Mouse (Mus musculus) kidney, embryonic 16.5 days (tissue): ENCODE measurements at regions not wholly inside any gene's neighbourhood (a gene's known extent, or its start where the extent isn't known, plus 50 kb on each side); places are given as distances from the start of the nearest gene placed in this dataset.
A peak's percentile ranks its signal among the peaks of the same experiment; 100 is the strongest.

Experiments
- ATAC-seq: fragments of 200-750 bp; cut with Nextera tagmentation; 2 replicates; pipeline ENCODE4 v1.8.0; 2017; ENCODE audit warnings: moderate TSS enrichment; ENCODE audit not compliant: low FRiP score, low TSS enrichment
- H3K27ac ChIP-seq: fragments of 300-500 bp; sonication (generic); 2 replicates; pipeline ENCODE4 v1.5.1; 2014; ENCODE audit warnings: low read length
- H3K27me3 ChIP-seq: fragments of 300-500 bp; sonication (generic); 2 replicates; pipeline ENCODE4 v1.6.1; 2014; ENCODE audit warnings: low read length, control low read depth, mixed read lengths; ENCODE audit not compliant: insufficient read depth
- H3K36me3 ChIP-seq: fragments of 300-500 bp; sonication (generic); 2 replicates; pipeline ENCODE4 v1.6.1; 2014; ENCODE audit warnings: low read length, control low read depth, mixed read lengths; ENCODE audit not compliant: insufficient read depth
- H3K4me1 ChIP-seq: fragments of 300-500 bp; sonication (generic); 2 replicates; pipeline ENCODE4 v1.6.1; 2014; ENCODE audit warnings: low read length, control low read depth, mixed read lengths; ENCODE audit not compliant: insufficient read depth
- H3K4me2 ChIP-seq: fragments of 300-500 bp; sonication (generic); replicated peaks from 2 replicates; pipeline ENCODE4 v1.6.1; 2014; ENCODE audit warnings: low read depth, low read length
- H3K4me3 ChIP-seq: fragments of 300-500 bp; sonication (generic); 2 replicates; pipeline ENCODE4 v1.5.1; 2014; ENCODE audit warnings: mild to moderate bottlenecking, low read length
- H3K9ac ChIP-seq: fragments of 300-500 bp; sonication (generic); replicated peaks from 2 replicates; pipeline ENCODE4 v1.6.1; 2014; ENCODE audit warnings: low read length
- H3K9me3 ChIP-seq: fragments of 300-500 bp; sonication (generic); 2 replicates; pipeline ENCODE4 v1.6.1; 2016; ENCODE audit warnings: low read length, control low read depth
- WGBS: fragments of 180-500 bp; shearing (Covaris S2); extraction: QIAGEN DNeasy Blood & Tissue Kit; methylation state at CpG from one replicate; pipeline ENCODE4 v1.1.7; 2014; 5-methylcytosine and 5-hydroxymethylcytosine counted together

DNA sequence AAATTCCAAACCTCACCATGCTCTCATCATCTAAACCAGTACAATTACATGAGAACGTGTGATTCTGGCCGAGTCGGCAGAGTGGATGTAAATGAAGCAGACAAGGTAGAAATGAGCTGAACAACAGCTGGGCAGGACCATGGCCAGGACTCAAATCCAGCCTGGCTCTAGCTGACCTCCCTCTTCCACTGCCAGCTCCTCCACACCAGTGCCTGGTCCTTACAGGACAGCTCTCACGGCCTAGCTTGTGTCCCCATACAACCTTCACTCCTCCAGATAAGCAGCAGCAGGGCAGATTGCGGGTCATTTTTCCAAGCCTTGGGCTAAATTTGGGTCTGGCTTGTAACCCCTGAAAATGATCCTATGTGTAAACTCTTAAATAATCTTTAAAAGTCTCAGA, 182.4 kb downstream of the Mylk4 start:
- Histone ChIP-seq H3K4me1 (no peaks in the 10 kb centered on the region), H3K4me3 (no peak overlapping the region), H3K27me3 (no peaks in the 10 kb centered on the region), H3K4me2 (no peak overlapping the region), H3K27ac (no peak overlapping the region), H3K9ac (no peak overlapping the region), H3K9me3 (no peaks in the 10 kb centered on the region), H3K36me3 (no peaks in the 10 kb centered on the region)
- ATAC-seq = no peak; the same call in 1 of the 2 replicates
- WGBS = 61% methylated on average over 5 of the region's 5 CpGs

GRCm38 (mm10) chr13:32593611-32594010, 190.1 kb downstream of the Mylk4 start:
- Histone ChIP-seq H3K4me1 (no peaks in the 10 kb centered on the region), H3K9ac (no peak overlapping the region), H3K27ac (no peak overlapping the region), H3K36me3 (no peaks in the 10 kb centered on the region), H3K4me2 (no peak overlapping the region), H3K27me3 (no peaks in the 10 kb centered on the region), H3K4me3 (no peak overlapping the region), H3K9me3 (0 out of 2 replicates have a peak, but pooled peaks cover 2% of the 10 kb centered on the region)
- no peak for ATAC-seq
- 87% methylated on average over 7 of the region's 7 CpGs for WGBS

DNA sequence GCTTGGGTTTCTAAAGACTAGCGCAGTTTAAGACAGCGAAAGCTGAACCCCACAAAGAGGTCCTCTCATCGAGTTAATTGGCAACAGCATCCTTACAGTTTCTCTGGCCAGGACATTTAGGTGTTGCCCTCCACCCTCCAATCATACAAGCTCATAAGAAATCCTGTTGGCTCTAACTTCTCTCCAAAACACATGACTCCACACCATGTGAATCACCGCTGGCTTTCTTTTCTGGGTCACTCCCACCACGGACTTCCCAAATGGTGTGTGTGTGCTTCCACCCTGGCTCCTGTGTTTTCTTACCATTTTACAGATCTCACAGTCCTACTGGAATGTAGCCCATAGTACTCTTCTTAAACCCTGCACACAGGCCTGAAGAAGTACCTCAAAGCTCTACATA, 190.6 kb downstream of the Mylk4 start:
- H3K9me3 ChIP-seq = 0 out of 2 replicates have a peak, but pooled peaks cover 4% of the 10 kb centered on the region
- H3K9ac ChIP-seq = no peak overlapping the region
- H3K4me2 ChIP-seq = no peak overlapping the region
- H3K36me3 ChIP-seq = no peaks in the 10 kb centered on the region
- ATAC-seq = no peak
- no peak overlapping the region for H3K27ac ChIP-seq
- H3K4me3 ChIP-seq = no peak overlapping the region
- no peaks in the 10 kb centered on the region for H3K27me3 ChIP-seq
- WGBS = 92% methylated on average over 5 of the region's 5 CpGs
- no peaks in the 10 kb centered on the region for H3K4me1 ChIP-seq

DNA sequence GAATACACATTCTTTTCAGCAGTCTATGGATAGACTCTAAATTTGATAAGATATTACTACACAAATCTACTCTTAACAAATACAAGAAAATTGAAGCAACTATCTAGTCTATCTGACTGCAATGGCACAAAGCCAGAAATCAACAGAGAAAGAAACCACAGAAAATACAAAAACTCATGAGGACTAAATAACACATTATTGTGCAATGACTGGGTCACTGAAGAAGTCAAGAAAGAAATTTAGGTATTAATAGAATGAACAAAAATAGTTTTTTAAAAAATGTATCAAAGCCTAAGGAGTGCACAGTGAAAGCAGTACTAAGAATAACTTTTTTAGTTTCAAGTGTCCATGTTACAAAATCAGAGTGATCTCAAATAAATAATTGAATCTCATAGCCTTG, 202.2 kb downstream of the Mylk4 start:
- Histone ChIP-seq H3K27me3 (no peaks in the 10 kb centered on the region), H3K36me3 (no peaks in the 10 kb centered on the region), H3K4me3 (no peak overlapping the region), H3K27ac (no peak overlapping the region), H3K9me3 (no peaks in the 10 kb centered on the region), H3K4me1 (no peaks in the 10 kb centered on the region), H3K9ac (no peak overlapping the region), H3K4me2 (no peak overlapping the region)
- ATAC-seq = no peak

DNA sequence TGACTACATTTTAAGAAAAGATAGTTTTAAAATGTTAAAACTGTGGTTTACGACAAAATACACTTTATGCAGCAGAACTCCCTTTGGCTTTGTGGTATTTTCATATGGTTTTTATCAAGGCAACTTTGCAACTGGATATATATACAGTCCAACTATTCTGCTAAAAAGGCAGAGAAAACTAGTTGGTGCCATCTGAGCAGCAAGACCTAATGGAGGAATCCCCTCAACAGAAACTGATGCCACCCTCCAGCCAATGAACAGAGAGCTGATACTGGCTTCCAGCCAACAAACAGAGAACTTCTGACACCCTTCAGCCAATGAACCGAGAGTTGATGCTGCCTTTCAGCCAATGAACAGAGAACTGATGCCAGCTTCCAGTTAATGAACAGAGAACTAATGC, 215.9 kb downstream of the Mylk4 start:
- Histone ChIP-seq H3K27ac (no peak overlapping the region), H3K4me3 (no peak overlapping the region), H3K4me2 (no peak overlapping the region), H3K9me3 (0 out of 2 replicates have a peak, but pooled peaks cover 3% of the 10 kb centered on the region), H3K36me3 (no peaks in the 10 kb centered on the region), H3K4me1 (no peaks in the 10 kb centered on the region), H3K9ac (no peak overlapping the region), H3K27me3 (no peaks in the 10 kb centered on the region)
- WGBS = 85% methylated on average over 2 of the region's 2 CpGs
- ATAC-seq = no peak

GRCm38 (mm10) chr13:32560666-32561065, 222.1 kb upstream of the Gmds start:
- Histone ChIP-seq H3K36me3 (no peaks in the 10 kb centered on the region), H3K27ac (no peak overlapping the region), H3K4me1 (no peaks in the 10 kb centered on the region), H3K9ac (no peak overlapping the region), H3K4me2 (no peak overlapping the region), H3K4me3 (no peak overlapping the region), H3K27me3 (no peaks in the 10 kb centered on the region), H3K9me3 (peaks cover 14% of the 10 kb centered on the region)
- ATAC-seq = no peak

DNA sequence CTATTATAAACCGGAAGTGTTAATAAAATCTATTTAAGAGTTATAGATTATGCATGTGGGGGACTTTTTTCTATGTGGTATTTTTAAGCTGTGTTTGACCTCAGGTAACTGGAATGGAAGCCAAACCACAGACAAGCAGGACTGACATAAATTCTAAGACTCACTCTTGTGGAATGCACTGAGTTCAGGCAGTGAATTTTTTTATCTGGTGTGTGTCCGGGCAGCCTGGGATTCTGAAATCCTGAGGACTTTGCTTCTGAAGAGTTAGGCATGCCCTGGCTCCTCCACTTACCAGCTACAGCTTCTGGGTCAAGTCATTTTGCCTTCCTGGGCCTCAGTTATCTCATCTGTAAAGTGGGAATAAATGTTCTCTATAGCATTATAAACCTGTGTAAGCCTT, 217.9 kb upstream of the Gmds start:
- Histone ChIP-seq H3K27me3 (no peaks in the 10 kb centered on the region), H3K9me3 (peaks cover 7% of the 10 kb centered on the region), H3K4me3 (no peak overlapping the region), H3K9ac (no peak overlapping the region), H3K4me1 (peaks cover 11% of the 10 kb centered on the region), H3K27ac (no peak overlapping the region), H3K4me2 (no peak overlapping the region), H3K36me3 (no peaks in the 10 kb centered on the region)
- ATAC-seq = no peak
- 84% methylated on average over 2 of the region's 2 CpGs for WGBS

- H3K4me1 ChIP-seq = peaks cover 11% of the 10 kb centered on the region
- H3K9me3 ChIP-seq = no peaks in the 10 kb centered on the region
- H3K36me3 ChIP-seq = no peaks in the 10 kb centered on the region
- H3K27me3 ChIP-seq = no peaks in the 10 kb centered on the region
- H3K4me2 ChIP-seq = no peak overlapping the region
- WGBS = 92% methylated on average over 1 of the region's 1 CpGs
- H3K9ac ChIP-seq = no peak overlapping the region
- no peak overlapping the region for H3K4me3 ChIP-seq
- H3K27ac ChIP-seq = no peak overlapping the region
- peak; percentile 39 for ATAC-seq
Measured at GRCm38 (mm10) chr13:32555064-32555463, 216.5 kb upstream of the Gmds start.

DNA sequence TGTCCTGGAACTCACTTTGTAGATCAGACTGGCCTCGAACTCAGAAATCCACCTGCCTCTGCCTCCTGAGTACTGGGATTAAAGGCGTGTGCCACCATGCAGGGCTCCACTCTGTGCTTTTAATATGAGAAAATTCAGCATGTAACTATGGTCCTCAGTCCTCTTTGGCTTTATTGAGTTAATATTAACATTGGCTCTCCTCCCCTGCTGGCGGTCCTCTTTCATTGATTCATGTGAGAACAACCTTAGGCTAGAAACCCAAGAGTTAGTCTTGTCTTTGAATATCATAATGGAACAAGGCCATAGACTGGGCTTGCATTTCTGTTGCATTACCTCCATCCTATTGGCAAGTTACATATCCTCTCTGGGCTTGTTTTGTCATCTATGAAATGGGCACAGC, 216.1 kb upstream of the Gmds start:
- ATAC-seq = no peak
- no peak overlapping the region for H3K4me2 ChIP-seq
- 87% methylated on average over 3 of the region's 3 CpGs for WGBS

DNA sequence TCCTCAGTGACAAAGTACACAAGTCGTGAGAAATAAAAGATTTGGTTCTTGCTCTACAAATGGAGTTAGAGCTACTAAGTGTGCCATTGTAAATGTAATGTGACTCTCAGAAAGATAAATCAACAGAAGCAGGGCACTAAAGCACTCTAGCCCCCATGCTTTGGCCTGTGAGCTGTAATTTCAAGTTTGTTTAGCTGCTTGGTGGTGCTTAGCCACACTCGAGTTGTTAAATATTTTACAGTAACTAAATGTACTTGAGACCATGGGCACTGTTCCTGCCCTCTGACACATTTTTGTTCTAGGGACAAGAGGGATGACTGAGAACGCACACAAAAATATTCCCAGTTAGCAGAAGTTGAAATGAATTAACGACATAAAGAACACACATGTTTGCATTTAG, 214.6 kb upstream of the Gmds start:
- Histone ChIP-seq H3K27me3 (no peaks in the 10 kb centered on the region), H3K27ac (no peak overlapping the region), H3K9me3 (no peaks in the 10 kb centered on the region), H3K4me1 (peaks cover 11% of the 10 kb centered on the region), H3K4me3 (no peak overlapping the region), H3K9ac (no peak overlapping the region), H3K36me3 (no peaks in the 10 kb centered on the region), H3K4me2 (no peak overlapping the region)
- no peak for ATAC-seq
- WGBS = 31% methylated on average over 4 of the region's 4 CpGs

More for the DNA sequence above, 216.1 kb upstream of the Gmds start:
- Histone ChIP-seq H3K36me3 (no peaks in the 10 kb centered on the region), H3K27ac (no peak overlapping the region), H3K27me3 (no peaks in the 10 kb centered on the region), H3K9me3 (no peaks in the 10 kb centered on the region), H3K9ac (no peak overlapping the region), H3K4me3 (no peak overlapping the region), H3K4me1 (peaks cover 11% of the 10 kb centered on the region)

GRCm38 (mm10) chr13:32550113-32550512, 211.6 kb upstream of the Gmds start:
- Histone ChIP-seq H3K27me3 (no peaks in the 10 kb centered on the region), H3K36me3 (no peaks in the 10 kb centered on the region), H3K4me1 (peaks cover 11% of the 10 kb centered on the region), H3K4me2 (no peak overlapping the region), H3K4me3 (no peak overlapping the region), H3K27ac (no peak overlapping the region), H3K9me3 (no peaks in the 10 kb centered on the region), H3K9ac (no peak overlapping the region)
- no peak for ATAC-seq
- WGBS = 75% methylated on average over 3 of the region's 3 CpGs
